Mouse (Mus musculus) regulatory T cell (primary cell): ENCODE measurements at regions not wholly inside any gene's neighbourhood (a gene's known extent, or its start where the extent isn't known, plus 50 kb on each side); places are given as distances from the start of the nearest gene placed in this dataset.

Experiments
- in situ Hi-C: fragments of 300-600 bp; cut with MboI, MseI; formaldehyde crosslinking; loops from one replicate; pipeline ENCODE4 v1.15.1; 2025; ENCODE audit warnings: high pct_unique_total_duplicates

DNA sequence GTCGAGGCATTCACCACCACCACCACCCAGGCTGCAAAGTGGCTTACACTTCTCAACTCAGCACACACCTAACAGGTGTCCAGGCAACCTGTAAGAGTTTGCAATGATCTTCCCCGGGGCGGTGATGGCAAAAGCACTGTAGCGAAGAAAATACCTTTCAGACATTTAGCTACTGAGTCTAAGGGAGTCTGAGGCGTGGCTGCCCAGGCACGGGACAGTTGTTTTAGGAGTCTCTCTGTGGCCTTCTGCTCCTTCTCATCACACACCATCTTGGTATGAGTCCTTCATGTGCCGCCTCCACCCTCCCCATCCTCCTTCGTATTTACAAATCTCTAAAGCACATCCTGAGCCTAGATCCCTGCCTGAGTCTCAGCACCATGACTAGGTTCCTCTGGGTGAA, 186.0 kb downstream of the Setd4 start:
- in situ Hi-C loops, result no loop called here

GRCm38 (mm10) chr16:93392024-93392675, 211.7 kb downstream of the Setd4 start:
- in situ Hi-C loops, result no loop called here

GRCm38 (mm10) chr16:93387578-93388116, 216.2 kb downstream of the Setd4 start:
- in situ Hi-C loops, result no loop called here

DNA sequence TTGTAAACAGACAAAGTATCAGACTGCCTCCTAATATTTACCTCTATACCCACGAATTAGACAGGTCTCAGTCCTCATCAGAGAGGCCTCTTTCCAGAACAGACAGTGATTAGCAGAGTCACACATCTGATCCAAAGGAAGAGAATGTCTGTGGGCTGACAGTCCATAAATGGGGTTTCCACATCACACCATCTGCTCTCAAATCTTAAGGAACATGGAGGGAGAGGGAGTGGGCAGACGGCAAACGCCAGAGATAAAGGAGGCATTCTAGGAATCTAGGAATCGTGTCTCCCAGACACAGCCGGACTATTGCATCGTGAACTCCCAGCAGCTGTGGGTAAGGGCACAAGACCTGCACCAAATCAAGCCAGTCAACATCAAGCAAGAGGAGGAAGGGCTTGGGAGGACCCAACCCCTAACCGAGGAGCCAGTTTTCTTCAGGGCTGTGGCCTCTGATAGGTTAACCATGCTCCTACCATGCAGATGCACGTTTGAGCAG, 219.8 kb downstream of the Setd4 start:
- in situ Hi-C loops, result no loop called here

- in situ Hi-C loops, result no loop called here
These were observed 220.9 kb downstream of the Setd4 start for GRCm38 (mm10) chr16:93382945-93383344.

DNA sequence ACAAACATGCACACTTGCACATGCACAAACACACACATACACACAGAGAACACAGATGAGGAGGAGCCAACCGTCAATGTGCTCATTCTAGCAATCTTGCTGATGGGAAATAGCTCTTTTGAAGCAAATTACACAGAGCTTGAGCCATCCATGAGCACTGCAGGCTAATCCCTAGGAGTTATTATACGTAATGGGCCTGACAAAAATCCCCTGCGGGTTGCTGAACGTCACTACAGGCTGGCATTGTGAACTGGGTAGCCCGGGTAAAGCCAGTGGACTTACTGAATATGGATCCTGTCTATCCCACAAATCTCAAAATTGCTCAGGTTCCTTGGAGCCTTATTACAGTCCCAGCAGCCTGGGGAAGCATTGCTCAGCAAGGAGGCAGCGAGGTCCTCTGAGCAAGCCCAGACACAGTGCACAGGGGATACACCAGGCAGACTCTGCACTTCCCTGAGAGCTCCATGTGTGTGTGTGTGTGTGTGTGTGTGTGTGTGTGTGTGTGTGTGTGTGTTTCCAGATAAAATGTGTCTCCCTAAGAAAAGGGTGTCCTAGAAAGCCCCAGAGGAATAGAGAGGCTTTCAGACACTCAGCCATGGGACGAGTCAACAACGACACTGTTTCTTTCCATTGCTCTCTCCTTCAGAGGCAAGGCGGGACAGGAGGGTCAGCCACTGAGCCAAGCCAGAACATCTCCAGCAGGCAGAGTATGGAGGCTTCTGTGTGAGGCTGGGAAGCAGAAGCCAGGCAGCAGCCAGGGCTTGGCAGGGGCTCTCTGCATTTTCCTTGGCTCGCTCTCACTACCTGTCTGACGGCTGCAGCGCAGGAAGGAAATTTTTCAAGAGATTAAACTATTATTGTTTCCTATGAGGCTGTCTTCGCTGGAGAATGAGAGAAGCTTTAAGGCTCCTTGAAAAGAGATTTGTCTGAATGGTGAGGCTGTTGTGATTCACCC, 222.9 kb downstream of the Setd4 start:
- in situ Hi-C loops, result no loop called here

GRCm38 (mm10) chr16:93380117-93380516, 223.7 kb downstream of the Setd4 start:
- in situ Hi-C loops, result no loop called here

DNA sequence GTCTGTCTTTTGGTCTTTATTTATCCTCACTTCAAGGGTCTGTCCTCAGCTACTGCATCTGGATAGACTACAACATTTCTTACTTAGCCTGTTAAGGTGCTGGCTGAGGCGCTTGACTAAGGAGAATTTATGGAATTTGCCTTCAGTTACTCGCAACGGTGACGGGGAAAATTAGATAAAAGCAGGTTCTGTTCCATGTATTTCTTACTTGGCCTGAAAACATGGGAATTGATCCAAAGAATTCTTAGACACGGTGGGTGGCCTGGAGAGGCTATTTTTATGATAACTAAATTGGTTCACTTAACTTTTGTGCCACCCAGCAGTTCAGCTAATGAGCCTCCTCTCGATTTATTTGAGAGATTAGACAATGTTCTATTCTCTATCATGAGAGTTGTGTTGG, 224.3 kb downstream of the Setd4 start:
- in situ Hi-C loops, result no loop called here

- in situ Hi-C loops, result no loop called here
These were observed 229.2 kb downstream of the Setd4 start for GRCm38 (mm10) chr16:93374669-93375068.

GRCm38 (mm10) chr16:93369766-93370146, 234.1 kb downstream of the Setd4 start:
- in situ Hi-C loops, result no loop called here

DNA sequence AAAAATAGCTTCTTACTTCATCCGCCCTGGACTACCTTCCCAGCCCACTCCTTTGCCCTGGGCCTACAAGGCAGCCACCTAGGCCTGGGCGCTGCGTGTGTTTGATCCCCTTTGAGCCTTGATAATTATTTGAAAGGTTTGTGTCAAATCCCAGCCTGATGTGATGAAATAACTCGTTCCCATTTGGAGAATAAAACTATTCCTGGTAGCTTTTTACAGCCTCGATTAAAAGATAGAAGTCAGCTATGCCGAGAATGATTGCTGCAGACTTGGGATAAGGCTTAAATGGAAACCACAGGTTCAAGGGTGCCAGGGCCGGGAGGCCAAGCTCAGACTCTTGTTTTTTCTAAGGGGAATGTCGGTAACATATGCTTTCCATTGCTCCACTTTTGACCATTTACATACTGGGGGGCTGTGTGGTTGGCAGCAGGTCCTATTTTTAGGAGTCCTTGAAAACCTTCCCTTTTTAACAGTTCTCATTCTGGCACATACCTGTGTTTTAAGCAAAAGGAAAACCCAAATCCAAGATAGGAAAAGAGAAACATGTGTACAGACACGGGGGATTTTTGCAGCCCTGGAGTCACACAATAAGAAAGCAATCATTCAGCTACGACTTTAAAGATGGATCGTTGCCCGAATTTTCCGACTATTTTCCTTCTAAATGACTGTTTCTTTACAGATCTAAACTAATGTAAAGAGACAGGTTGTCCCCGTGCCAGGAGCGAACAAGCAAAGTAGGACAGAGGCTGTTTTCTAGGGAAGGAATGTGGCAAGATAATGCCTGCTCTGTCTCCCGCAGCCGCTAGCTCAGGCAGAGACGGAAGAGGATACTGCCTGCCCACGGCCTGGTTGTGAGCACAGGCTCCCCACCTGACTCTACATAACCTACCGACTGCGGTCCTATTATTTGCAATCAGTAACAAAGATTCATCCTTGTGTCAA, 234.8 kb downstream of the Setd4 start:
- in situ Hi-C loops, result no loop called here

DNA sequence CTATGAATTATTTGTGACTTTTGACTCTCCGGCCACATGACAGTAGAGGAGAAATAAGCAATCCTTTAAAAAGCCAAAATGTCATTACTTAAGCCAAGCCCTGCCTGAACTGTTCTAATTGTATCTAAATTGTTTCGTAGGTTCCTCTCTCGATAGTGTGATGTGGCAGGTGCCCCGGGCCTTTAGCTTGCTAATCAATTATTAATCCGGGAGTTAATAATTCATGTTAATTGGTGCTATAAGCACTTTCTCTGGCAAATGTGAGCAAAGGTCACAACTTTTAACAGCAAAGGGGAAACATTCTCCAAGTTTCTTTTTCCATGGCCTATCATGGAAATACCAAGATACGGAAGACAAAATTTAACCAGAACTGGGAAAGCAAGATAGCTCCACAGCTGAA, 235.9 kb downstream of the Setd4 start:
- in situ Hi-C loops, result no loop called here

GRCm38 (mm10) chr16:93367246-93367805, 236.5 kb downstream of the Setd4 start:
- in situ Hi-C loops, result no loop called here

DNA sequence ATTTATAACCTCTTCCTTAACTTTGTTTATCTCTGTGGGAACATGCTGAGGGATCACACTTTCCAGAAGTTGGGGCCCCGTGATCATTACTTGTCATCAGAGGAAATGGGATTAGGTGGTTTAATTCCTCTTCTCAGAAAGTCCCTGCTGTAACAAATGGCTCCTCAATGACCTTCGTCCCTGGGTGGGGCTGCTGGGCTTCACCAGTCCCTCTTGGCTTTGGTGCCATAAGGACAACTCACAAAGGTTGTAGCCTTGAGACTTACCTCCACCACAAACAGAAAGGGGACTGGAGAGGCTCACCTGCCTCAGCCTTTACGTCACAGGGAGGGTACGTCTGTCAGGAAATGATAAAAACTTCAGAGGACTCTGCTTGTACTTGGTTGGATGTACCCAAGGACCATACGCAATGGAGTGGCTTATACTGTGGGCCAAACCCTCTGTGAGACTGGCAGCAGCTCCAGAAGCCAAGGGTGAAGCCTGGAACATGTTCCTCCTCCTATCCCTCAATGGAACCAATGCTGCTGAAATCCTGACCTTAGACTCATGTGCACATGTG, 237.4 kb downstream of the Setd4 start:
- in situ Hi-C loops, result no loop called here

GRCm38 (mm10) chr16:93365236-93365951, 238.5 kb downstream of the Setd4 start:
- in situ Hi-C loops, result no loop called here

DNA sequence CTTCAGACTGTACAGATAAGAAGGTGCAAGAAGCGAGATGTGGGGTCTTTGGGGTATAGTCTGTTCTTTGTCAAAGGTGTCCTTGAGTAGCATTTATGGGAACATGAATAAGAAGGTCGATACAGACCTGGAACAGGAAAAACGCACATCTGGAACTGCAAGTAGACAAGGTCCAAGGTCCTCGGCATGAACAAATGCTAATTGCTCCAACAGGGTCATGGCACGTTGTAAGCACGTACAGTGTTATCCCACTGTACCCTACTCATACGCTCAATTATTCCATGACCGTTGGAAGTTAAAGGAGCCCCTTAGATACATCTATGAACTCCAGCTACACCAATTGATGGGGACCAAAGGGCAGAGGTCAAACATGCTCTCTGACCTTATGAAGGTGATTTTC, 244.1 kb downstream of the Setd4 start:
- in situ Hi-C loops, result no loop called here

DNA sequence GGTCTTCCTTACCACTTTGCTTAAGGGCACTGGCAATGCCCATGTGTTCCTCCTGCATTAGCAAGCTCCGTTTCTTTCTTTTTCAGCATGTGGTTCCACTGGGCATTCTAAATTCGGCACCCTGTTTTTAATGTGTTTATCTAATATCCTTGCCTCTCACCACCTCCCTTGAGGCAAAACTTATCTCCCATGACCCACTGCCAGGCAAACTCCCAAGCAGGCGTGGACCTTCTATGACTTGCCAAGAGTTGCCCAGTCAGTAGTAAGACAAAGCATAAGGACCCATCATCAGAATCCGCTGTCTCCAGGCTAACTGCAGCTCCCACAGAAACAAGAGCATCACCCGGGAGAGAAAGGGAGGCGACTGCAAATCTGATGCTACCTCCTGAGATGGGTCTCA, 245.2 kb downstream of the Setd4 start:
- in situ Hi-C loops, result no loop called here

- in situ Hi-C loops, result no loop called here
These were observed 245.7 kb downstream of the Setd4 start for GRCm38 (mm10) chr16:93358166-93358565.

DNA sequence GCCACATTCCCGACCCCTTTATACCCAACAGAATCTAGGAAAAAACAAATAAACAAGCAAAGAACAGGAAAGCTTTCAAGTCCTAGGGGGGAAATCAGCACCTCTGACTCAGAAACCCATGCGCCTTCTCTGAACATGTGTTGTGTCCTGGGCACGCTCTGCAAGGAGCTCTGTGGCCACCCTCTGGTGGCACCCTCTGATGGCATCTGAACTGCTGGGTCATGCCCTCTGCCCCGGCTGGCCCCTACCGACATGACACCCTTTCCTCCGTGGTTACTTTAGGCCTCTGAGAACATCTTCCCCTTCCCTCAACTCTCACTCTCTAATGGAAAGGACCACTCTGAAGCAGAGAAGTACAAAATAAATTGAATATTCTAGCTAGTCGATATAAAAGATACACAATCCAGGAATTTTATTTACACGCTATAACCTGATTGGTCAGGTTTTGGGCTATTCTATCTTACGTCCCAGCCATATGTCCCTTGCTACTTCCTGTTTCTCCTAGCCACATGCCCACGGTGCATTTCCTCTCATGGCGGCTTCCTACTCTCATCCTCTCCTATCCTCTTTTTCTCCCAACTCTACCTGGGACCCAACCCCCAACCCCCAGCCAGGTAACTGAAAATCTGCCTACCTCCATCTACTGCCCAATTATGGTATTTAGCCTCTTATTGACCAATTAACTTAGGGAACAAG, 248.5 kb downstream of the Setd4 start:
- in situ Hi-C loops, result no loop called here

GRCm38 (mm10) chr16:93353971-93354370, 249.9 kb downstream of the Setd4 start:
- in situ Hi-C loops, result no loop called here
